Mouse (Mus musculus): ENCODE measurements at regions not wholly inside any gene's neighbourhood (a gene's known extent, or its start where the extent isn't known, plus 50 kb on each side); places are given as distances from the start of the nearest gene placed in this dataset.
"Not testable (repeated sequence)": the region's sequence is repeated elsewhere in the genome, so short reads cannot be mapped to it uniquely, and the experiment has no call there.

DNA sequence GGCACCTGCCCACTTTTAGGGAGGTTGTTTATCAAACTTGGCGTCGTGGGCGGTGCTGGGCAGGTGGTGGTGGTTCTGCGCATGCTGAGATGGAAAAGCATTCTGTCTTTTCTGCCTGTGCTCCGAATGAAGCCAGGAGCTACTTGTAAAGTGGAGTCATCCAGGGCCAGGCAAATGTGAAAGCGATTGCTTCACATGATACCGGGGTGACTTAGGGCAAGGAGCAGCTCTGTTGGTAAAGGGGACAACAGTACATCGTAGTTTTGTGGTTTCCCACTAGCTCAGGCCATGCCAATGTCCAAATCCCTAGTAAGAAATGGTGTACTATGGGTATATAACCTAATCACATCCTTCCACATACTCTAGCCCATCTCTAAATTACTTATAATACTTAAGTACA is 84.5 kb downstream of the Gm33543 start:
- Histone ChIP-seq H3K4me3 (replicated peaks; ENCODE audit: low read length) (no peak overlapping the region), H3K4me1 (replicated peaks; ENCODE audit: low read depth, low read length) (peaks cover 12% of the 10 kb centered on the region), H3K9me3 (ENCODE audit: low read length) (peaks cover 13% of the 10 kb centered on the region), H3K36me3 (ENCODE audit: insufficient read depth, low read length) (no peaks in the 10 kb centered on the region), H3K27me3 (ENCODE audit: insufficient read depth, low read length) (no peaks in the 10 kb centered on the region)
- TF ChIP-seq NANOG (IDR thresholded peaks at IDR 0.05; ENCODE audit: borderline replicate concordance, low read length) (no peak), CTCF (conservative IDR thresholded peaks at IDR 0.05; ENCODE audit: low read length) (no peak), POU5F1 (IDR thresholded peaks at IDR 0.05; ENCODE audit: borderline replicate concordance, low read length) (no peak)

DNA sequence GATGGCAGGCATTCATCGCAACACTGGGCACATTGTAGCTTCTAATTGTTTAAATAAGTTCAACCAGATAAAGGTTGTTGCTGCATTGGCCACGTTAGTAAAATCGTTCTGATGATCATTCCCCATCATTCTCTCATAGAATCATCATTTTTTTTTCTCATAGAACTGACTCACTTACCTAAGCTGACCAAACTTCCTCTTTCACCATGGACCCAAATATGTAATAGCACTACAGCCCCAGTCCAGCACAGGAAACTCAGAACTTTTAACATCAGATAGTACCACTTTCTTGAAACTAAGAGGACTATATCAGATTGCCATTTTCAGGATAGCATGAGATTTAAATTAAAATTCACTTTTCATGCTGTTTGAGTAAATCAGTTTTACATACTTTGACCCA is 82.2 kb upstream of the Anapc15-ps start:
- Histone ChIP-seq H3K36me3 (ENCODE audit: insufficient read depth, low read length) (no peaks in the 10 kb centered on the region), H3K27me3 (ENCODE audit: insufficient read depth, low read length) (no peaks in the 10 kb centered on the region), H3K9me3 (ENCODE audit: low read length) (no peaks in the 10 kb centered on the region), H3K4me3 (replicated peaks; ENCODE audit: low read length) (no peak overlapping the region), H3K4me1 (replicated peaks; ENCODE audit: low read depth, low read length) (no peaks in the 10 kb centered on the region)
- TF ChIP-seq POU5F1 (IDR thresholded peaks at IDR 0.05; ENCODE audit: borderline replicate concordance, low read length) (no peak), CTCF (conservative IDR thresholded peaks at IDR 0.05; ENCODE audit: low read length) (no peak)

DNA sequence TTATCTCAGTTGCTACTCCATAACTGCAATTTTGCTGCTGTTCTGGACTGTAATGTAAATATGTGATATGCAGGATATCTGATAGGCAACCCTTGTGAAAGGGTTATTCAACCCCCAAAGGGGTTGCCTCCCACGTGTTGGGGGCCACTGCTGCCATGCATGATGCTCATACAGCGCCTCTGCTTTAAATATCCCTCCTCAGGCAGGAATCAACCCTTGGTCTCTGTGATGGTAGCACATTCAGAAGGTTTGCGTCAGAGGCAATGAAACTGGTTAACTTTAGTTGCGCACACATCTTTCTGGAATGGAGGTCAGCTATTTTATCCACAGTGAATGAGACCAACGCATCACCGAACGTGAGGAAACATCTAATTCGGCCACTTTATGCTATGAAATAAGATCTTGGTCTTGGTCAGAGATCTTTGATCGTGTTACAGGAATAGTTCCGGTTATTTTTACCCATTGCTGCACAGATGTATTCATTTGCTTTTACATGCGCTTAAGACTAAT is 80.2 kb upstream of the Anapc15-ps start:
- no peaks in the 10 kb centered on the region for H3K27me3 ChIP-seq (ENCODE audit: insufficient read depth, low read length)
- no peaks in the 10 kb centered on the region for H3K4me1 ChIP-seq (replicated peaks; ENCODE audit: low read depth, low read length)
- H3K36me3 ChIP-seq (ENCODE audit: insufficient read depth, low read length), result no peaks in the 10 kb centered on the region
- H3K9me3 ChIP-seq (ENCODE audit: low read length), result no peaks in the 10 kb centered on the region
- no peak overlapping the region for H3K4me3 ChIP-seq (replicated peaks; ENCODE audit: low read length)
- TF ChIP-seq NANOG (IDR thresholded peaks at IDR 0.05; ENCODE audit: borderline replicate concordance, low read length) (no peak), CTCF (conservative IDR thresholded peaks at IDR 0.05; ENCODE audit: low read length) (no peak), POU5F1 (IDR thresholded peaks at IDR 0.05; ENCODE audit: borderline replicate concordance, low read length) (no peak)

DNA sequence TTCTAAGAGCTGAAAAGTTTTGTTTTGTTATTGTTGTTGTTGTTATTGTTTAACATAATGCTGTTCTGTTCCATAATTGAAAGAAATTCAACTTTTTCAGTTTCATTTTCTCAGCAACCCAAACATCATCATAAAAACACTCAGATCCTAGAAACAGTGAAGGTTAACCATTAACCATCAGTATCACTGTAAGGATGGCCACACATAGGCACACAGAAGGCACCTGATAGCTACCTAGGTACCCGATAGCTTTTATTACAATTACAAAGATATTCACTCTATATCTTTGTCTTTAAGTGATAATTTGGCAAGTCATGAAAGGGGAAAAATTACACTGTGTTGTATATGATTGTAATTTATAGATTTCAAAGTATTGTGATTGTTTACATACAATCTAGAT is 75.1 kb upstream of the Anapc15-ps start:
- Histone ChIP-seq H3K4me1 (replicated peaks; ENCODE audit: low read depth, low read length) (no peaks in the 10 kb centered on the region), H3K4me3 (replicated peaks; ENCODE audit: low read length) (no peak overlapping the region), H3K27me3 (ENCODE audit: insufficient read depth, low read length) (no peaks in the 10 kb centered on the region), H3K9me3 (ENCODE audit: low read length) (no peaks in the 10 kb centered on the region), H3K36me3 (ENCODE audit: insufficient read depth, low read length) (no peaks in the 10 kb centered on the region)
- TF ChIP-seq POU5F1 (IDR thresholded peaks at IDR 0.05; ENCODE audit: borderline replicate concordance, low read length) (no peak), NANOG (IDR thresholded peaks at IDR 0.05; ENCODE audit: borderline replicate concordance, low read length) (no peak), CTCF (conservative IDR thresholded peaks at IDR 0.05; ENCODE audit: low read length) (no peak)

DNA sequence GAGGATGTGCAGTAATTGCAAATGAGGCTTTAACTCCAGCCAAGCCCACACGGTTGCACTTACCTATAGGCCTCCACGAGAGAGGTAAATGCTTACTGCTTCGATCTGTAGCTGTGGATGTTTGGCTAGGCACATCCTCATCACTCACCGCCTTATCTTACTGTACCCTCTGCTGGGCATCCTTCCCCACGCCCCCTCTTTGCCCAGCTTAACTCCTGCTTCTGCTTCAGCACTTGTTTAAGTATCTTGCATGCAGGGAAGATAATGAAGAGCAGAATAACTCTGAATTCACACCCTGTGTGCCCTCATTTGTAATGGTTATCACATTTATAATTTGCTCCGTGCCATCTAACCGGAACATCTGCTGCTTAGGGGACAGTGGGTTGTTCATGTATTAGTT is 74.7 kb upstream of the Anapc15-ps start:
- no peak for TF ChIP-seq POU5F1 (IDR thresholded peaks at IDR 0.05; ENCODE audit: borderline replicate concordance, low read length)
- no peak for TF ChIP-seq CTCF (conservative IDR thresholded peaks at IDR 0.05; ENCODE audit: low read length)
- no peak for TF ChIP-seq NANOG (IDR thresholded peaks at IDR 0.05; ENCODE audit: borderline replicate concordance, low read length)
- H3K4me3 ChIP-seq (replicated peaks; ENCODE audit: low read length), result no peak overlapping the region
- H3K36me3 ChIP-seq (ENCODE audit: insufficient read depth, low read length), result no peaks in the 10 kb centered on the region
- no peaks in the 10 kb centered on the region for H3K9me3 ChIP-seq (ENCODE audit: low read length)
- no peaks in the 10 kb centered on the region for H3K4me1 ChIP-seq (replicated peaks; ENCODE audit: low read depth, low read length)
- H3K27me3 ChIP-seq (ENCODE audit: insufficient read depth, low read length), result no peaks in the 10 kb centered on the region

DNA sequence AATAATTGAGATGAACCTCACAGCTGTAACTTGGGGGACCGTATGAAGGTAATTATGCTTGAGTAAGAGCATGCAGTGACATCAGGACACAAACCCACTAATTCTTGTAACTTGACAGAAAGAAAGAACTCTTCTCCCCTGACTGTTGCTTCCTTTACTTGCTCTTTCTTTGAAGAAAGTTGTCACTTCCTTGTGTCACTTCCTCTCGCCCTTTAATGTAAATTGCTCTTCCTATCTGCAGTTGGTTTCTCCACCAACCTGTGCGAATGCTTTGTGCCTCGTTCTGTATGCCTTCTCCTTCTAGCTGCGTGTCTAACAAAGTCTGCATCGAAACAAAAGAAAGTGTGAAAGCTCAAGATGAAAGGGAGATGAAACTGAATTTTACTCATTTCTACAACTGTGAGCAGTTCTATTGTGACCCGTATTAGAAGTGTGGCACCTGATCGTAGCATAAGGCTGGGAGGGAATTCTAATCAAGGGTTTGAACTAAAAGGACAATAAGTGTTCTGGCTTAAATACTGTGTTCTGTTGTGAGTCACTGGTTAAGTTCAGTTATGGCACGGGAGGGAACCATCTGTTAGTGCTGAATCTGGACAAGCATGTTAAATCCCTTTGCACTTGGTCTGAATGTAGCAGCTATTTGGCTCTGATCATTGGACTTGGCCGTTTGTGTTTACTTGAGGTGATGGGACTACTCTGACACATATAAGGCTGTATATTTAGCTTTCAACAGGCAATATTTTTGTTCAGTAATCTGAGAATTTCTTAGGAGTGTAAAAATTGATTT is 72.8 kb upstream of the Anapc15-ps start:
- no peaks in the 10 kb centered on the region for H3K9me3 ChIP-seq (ENCODE audit: low read length)
- H3K27me3 ChIP-seq (ENCODE audit: insufficient read depth, low read length), result no peaks in the 10 kb centered on the region
- no peak overlapping the region for H3K4me3 ChIP-seq (replicated peaks; ENCODE audit: low read length)
- TF ChIP-seq POU5F1 (IDR thresholded peaks at IDR 0.05; ENCODE audit: borderline replicate concordance, low read length) (no peak), NANOG (IDR thresholded peaks at IDR 0.05; ENCODE audit: borderline replicate concordance, low read length) (no peak), CTCF (conservative IDR thresholded peaks at IDR 0.05; ENCODE audit: low read length) (no peak)
- no peaks in the 10 kb centered on the region for H3K4me1 ChIP-seq (replicated peaks; ENCODE audit: low read depth, low read length)
- no peaks in the 10 kb centered on the region for H3K36me3 ChIP-seq (ENCODE audit: insufficient read depth, low read length)

DNA sequence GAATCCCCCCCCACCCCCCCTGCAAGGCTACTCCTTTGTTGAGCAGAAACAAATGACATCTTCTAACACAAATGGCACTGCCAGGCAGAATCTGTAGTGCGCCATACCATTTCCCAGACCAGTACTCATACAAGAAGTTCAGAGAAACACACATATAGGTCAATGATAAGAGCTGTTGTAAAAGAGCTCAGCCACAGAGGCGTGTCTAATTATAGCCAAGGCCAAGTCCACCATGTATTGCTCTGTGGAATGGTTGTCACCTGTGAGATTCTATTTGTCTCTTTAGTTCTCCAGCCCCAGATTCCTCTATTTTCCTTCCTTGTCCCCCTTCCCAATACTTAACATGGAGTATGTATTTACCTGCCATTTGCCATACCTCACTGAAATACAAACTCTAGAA is 72.0 kb upstream of the Anapc15-ps start:
- H3K4me3 ChIP-seq (replicated peaks; ENCODE audit: low read length), result no peak overlapping the region
- H3K27me3 ChIP-seq (ENCODE audit: insufficient read depth, low read length), result no peaks in the 10 kb centered on the region
- TF ChIP-seq NANOG (IDR thresholded peaks at IDR 0.05; ENCODE audit: borderline replicate concordance, low read length), result no peak
- no peak for TF ChIP-seq POU5F1 (IDR thresholded peaks at IDR 0.05; ENCODE audit: borderline replicate concordance, low read length)
- no peak for TF ChIP-seq CTCF (conservative IDR thresholded peaks at IDR 0.05; ENCODE audit: low read length)
- no peaks in the 10 kb centered on the region for H3K36me3 ChIP-seq (ENCODE audit: insufficient read depth, low read length)
- H3K9me3 ChIP-seq (ENCODE audit: low read length), result no peaks in the 10 kb centered on the region
- no peaks in the 10 kb centered on the region for H3K4me1 ChIP-seq (replicated peaks; ENCODE audit: low read depth, low read length)

DNA sequence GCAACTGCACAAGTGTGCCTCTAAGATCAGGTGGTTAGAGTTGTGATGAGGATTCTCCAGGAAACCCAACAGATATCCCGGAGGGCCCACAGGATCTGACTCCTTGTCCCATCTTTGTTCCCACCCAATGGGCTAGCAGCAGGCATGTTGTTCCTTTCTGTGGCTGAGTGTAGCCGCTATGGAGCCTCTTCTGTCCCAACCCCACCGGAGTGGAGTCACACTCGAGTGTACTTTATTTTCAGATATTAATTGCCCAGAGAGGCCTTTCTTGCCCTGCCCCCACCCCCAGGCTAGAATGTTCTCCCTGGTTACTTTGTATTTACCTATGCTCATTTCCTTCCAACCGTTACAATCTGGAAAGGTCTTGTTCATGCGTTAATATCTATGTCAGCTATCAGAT is 70.4 kb upstream of the Anapc15-ps start:
- Histone ChIP-seq H3K4me1 (replicated peaks; ENCODE audit: low read depth, low read length) (no peaks in the 10 kb centered on the region), H3K4me3 (replicated peaks; ENCODE audit: low read length) (no peak overlapping the region), H3K9me3 (ENCODE audit: low read length) (no peaks in the 10 kb centered on the region), H3K27me3 (ENCODE audit: insufficient read depth, low read length) (no peaks in the 10 kb centered on the region), H3K36me3 (ENCODE audit: insufficient read depth, low read length) (no peaks in the 10 kb centered on the region)
- no peak for TF ChIP-seq NANOG (IDR thresholded peaks at IDR 0.05; ENCODE audit: borderline replicate concordance, low read length)
- no peak for TF ChIP-seq CTCF (conservative IDR thresholded peaks at IDR 0.05; ENCODE audit: low read length)
- TF ChIP-seq POU5F1 (IDR thresholded peaks at IDR 0.05; ENCODE audit: borderline replicate concordance, low read length), result no peak

DNA sequence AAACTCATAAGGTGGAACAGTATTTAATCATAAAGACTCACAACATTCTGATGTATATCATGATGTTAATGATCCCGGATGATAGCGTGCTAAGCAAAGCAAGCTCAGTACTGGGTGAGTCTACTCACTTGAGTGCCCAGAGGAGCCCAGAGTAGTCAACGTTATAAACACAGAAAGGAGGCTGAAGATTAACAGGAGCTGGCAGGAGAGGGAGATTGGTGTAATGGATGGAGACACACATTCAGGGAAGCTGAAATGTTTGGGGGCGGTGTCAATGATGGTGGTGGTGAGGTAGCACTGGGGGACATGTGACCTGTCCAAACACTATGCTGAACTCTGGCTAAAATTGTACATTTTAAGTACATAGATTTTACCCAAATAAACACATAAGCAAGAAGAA is 66.2 kb upstream of the Anapc15-ps start:
- no peaks in the 10 kb centered on the region for H3K27me3 ChIP-seq (ENCODE audit: insufficient read depth, low read length)
- no peaks in the 10 kb centered on the region for H3K36me3 ChIP-seq (ENCODE audit: insufficient read depth, low read length)
- H3K4me3 ChIP-seq (replicated peaks; ENCODE audit: low read length), result no peak overlapping the region
- no peak for TF ChIP-seq NANOG (IDR thresholded peaks at IDR 0.05; ENCODE audit: borderline replicate concordance, low read length)
- TF ChIP-seq CTCF (conservative IDR thresholded peaks at IDR 0.05; ENCODE audit: low read length), result no peak
- TF ChIP-seq POU5F1 (IDR thresholded peaks at IDR 0.05; ENCODE audit: borderline replicate concordance, low read length), result no peak
- H3K9me3 ChIP-seq (ENCODE audit: low read length), result no peaks in the 10 kb centered on the region
- H3K4me1 ChIP-seq (replicated peaks; ENCODE audit: low read depth, low read length), result no peaks in the 10 kb centered on the region

DNA sequence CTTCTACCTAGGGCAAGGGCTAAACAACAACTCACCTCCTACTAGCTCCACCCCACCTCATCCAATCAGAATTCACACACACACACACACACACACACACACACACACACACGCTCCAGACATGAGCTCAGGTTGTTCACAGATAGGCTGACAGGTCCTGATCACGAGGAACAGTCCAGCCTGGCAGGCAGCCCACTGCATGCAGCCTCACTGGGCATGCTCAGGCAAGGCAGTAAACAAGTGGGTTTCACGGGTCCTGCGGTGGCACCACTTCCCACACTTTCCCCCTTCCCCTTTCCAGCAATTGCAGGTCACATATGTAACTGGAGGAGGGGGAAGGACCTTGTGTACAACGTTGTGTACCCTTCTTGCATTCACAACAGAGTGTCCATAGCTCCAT is 63.5 kb upstream of the Anapc15-ps start:
- not testable (repeated sequence) for H3K9me3 ChIP-seq (ENCODE audit: low read length); H3K4me3 ChIP-seq (replicated peaks; ENCODE audit: low read length); H3K36me3 ChIP-seq (ENCODE audit: insufficient read depth, low read length); H3K4me1 ChIP-seq (replicated peaks; ENCODE audit: low read depth, low read length); H3K27me3 ChIP-seq (ENCODE audit: insufficient read depth, low read length)
